Mouse (Mus musculus): ENCODE results near the gene Myd88. TPM values are rescaled to one million over a fixed set of nuclear protein-coding genes. Genes with fewer than 3 reads are reported as not detected.

The Myd88 gene
- polyA plus RNA-seq, 2 experiments from 2014 or later = 75.2 to 83.3 TPM

Other genes with a start within 250 kb of the Myd88 start
- gene Plcd1, start 247.9 kb downstream of the Myd88 start, polyA plus RNA-seq (2017; shearing (Covaris generic)) = 1 to 10 TPM; 2.3 to 4.5 TPM
- under 1 TPM in 1 of 2 experiments, not detected in 1; 0.52 TPM for gene Dlec1, start 238.9 kb downstream of the Myd88 start, polyA plus RNA-seq (2017; shearing (Covaris generic))
- not detected for gene Acaa1b, start 184.3 kb downstream of the Myd88 start, polyA plus RNA-seq (2017; shearing (Covaris generic))
- under 1 TPM in 1 of 2 experiments, not detected in 1; 0.13 TPM for gene Gm47289, start 182.2 kb downstream of the Myd88 start, polyA plus RNA-seq (2017; shearing (Covaris generic))
- not detected for gene Slc22a13, start 132.3 kb downstream of the Myd88 start, polyA plus RNA-seq (2017; shearing (Covaris generic))
- 1 to 10 TPM; 7.0 to 7.2 TPM for gene Oxsr1, start 19.0 kb downstream of the Myd88 start, polyA plus RNA-seq (2017; shearing (Covaris generic))
- gene Acaa1a, start 1.7 kb downstream of the Myd88 start, polyA plus RNA-seq (2017; shearing (Covaris generic)) = 10 to 100 TPM; 34.5 to 53.6 TPM
- under 1 TPM; 0.36 TPM for gene Xylb, start 16.0 kb upstream of the Myd88 start, polyA plus RNA-seq (2017; shearing (Covaris generic))
- not detected for gene Slc22a14, start 24.1 kb upstream of the Myd88 start, polyA plus RNA-seq (2017; shearing (Covaris generic))
- gene Acvr2b, start 60.7 kb upstream of the Myd88 start, polyA plus RNA-seq (2017; shearing (Covaris generic)) = not detected
- 10 to 100 TPM in 1 of 2 experiments, 1 to 10 TPM in 1; 8.6 to 10.5 TPM for gene Exog, start 103.5 kb upstream of the Myd88 start, polyA plus RNA-seq (2017; shearing (Covaris generic))
- gene Scn5a, start 237.6 kb upstream of the Myd88 start, polyA plus RNA-seq (2017; shearing (Covaris generic)) = under 1 TPM in 1 of 2 experiments, not detected in 1; 0.04 TPM